Mouse (Mus musculus): ENCODE measurements around the gene Zfp36l2.

GRCm38 (mm10) chr17:84177481-84177880 is 10.3 kb downstream of the Zfp36l2 start:
- no peak for TF ChIP-seq POLR2A (IDR thresholded peaks at IDR 0.05; ENCODE audit: low read depth, low read length)
- TF ChIP-seq CTCF (IDR thresholded peaks at IDR 0.05; ENCODE audit: borderline replicate concordance, insufficient read depth, low read length) = no peak

All from embryonic fibroblast, embryonic 13.5 days (primary cell).